Mouse (Mus musculus): ENCODE data around the gene Dnali1.

GRCm38 (mm10) chr4:125066490-125067370 lies 1.2 kb upstream of the Dnali1 start, which contains the start of gene Snip1:
- TF ChIP-seq GATA1 (IDR thresholded peaks at IDR 0.05; ENCODE audit: borderline replicate concordance, low read length) (no peak), FLI1 (IDR thresholded peaks at IDR 0.05; ENCODE audit: low read length) (peak; percentile 42; the same call in 1 of the 2 replicates)
